Mouse (Mus musculus) embryonic fibroblast, embryonic 13.5 days (primary cell): Measurements from ENCODE around the gene Ccin. TPM values are rescaled to one million over a fixed set of nuclear protein-coding genes. Genes with fewer than 3 reads are reported as not detected.
A peak's percentile ranks its signal among the peaks of the same experiment; 100 is the strongest.

ENCODE experiments used
- H3K27ac ChIP-seq: 2 replicates; pipeline ENCODE4 v1.5.1; 2012; ENCODE audit warnings: low read length, control low read depth, inconsistent platforms; ENCODE audit not compliant: insufficient read depth
- H3K4me1 ChIP-seq: 2 replicates; pipeline ENCODE4 v1.6.1; 2011; ENCODE audit warnings: low read length; ENCODE audit not compliant: control insufficient read depth, insufficient read depth
- H3K4me3 ChIP-seq: 2 replicates; pipeline ENCODE4 v1.5.1; 2011; ENCODE audit warnings: mild to moderate bottlenecking, control low read depth, low read length; ENCODE audit not compliant: insufficient read depth
- CTCF ChIP-seq: IDR thresholded peaks from 2 replicates; pipeline ENCODE4 v1.5.1; 2011; ENCODE audit warnings: mild to moderate bottlenecking, control low read depth, low read length, moderate library complexity, borderline replicate concordance; ENCODE audit not compliant: insufficient read depth
- POLR2A ChIP-seq: IDR thresholded peaks from 2 replicates; pipeline ENCODE4 v1.6.1; 2011; ENCODE audit warnings: low read depth, mild to moderate bottlenecking, control low read depth, low read length, moderate library complexity
- polyA plus RNA-seq: library from polyadenylated mRNA; stranded (reverse); fragments of >200 nt; gene quantifications from 2 replicates; pipeline ENCODE4 v1.2.4, GENCODE M21; 2011; ENCODE audit warnings: low read depth; ENCODE audit not compliant: missing spikeins, insufficient read length

The Ccin gene
- polyA plus RNA-seq, 1 experiment, result 0.26 TPM

GRCm38 (mm10) chr4:44012376-44013367 lies 29.4 kb downstream of the Ccin start:
- H3K4me3 ChIP-seq, result peak overlapping the region; percentile 98
- TF ChIP-seq POLR2A (peak; percentile 90), CTCF (no peak)
- peak overlapping the region; percentile 81 for H3K27ac ChIP-seq
- peaks cover 17% of the 10 kb centered on the region for H3K4me1 ChIP-seq

GRCm38 (mm10) chr4:44013391-44014070 lies 30.2 kb downstream of the Ccin start:
- TF ChIP-seq CTCF (no peak), POLR2A (0 out of 2 replicates have a peak, but pooled peaks have one; percentile 3)
- H3K27ac ChIP-seq, result peak overlapping the region; percentile 53; the same call in 1 of the 2 replicates
- H3K4me3 ChIP-seq, result peak overlapping the region; percentile 97
- peaks cover 17% of the 10 kb centered on the region for H3K4me1 ChIP-seq

- peaks cover 17% of the 10 kb centered on the region for H3K4me1 ChIP-seq
- no peak overlapping the region for H3K4me3 ChIP-seq
- TF ChIP-seq CTCF (no peak), POLR2A (no peak)
- no peak overlapping the region for H3K27ac ChIP-seq
These were observed 32.8 kb downstream of the Ccin start for GRCm38 (mm10) chr4:44016071-44016470.

GRCm38 (mm10) chr4:44016791-44017190 lies 33.5 kb downstream of the Ccin start:
- Histone ChIP-seq H3K27ac (no peak overlapping the region), H3K4me3 (no peak overlapping the region), H3K4me1 (peaks cover 17% of the 10 kb centered on the region)
- TF ChIP-seq POLR2A (no peak), CTCF (no peak)

- H3K4me1 ChIP-seq, result no peaks in the 10 kb centered on the region
- H3K27ac ChIP-seq, result no peak overlapping the region
- no peak for TF ChIP-seq CTCF
- no peak overlapping the region for H3K4me3 ChIP-seq
These were observed 39.0 kb downstream of the Ccin start for GRCm38 (mm10) chr4:44022323-44022722.

GRCm38 (mm10) chr4:44022766-44023165 lies 39.5 kb downstream of the Ccin start:
- no peak overlapping the region for H3K27ac ChIP-seq
- H3K4me1 ChIP-seq, result no peaks in the 10 kb centered on the region
- no peak overlapping the region for H3K4me3 ChIP-seq
- TF ChIP-seq POLR2A, result no peak
- TF ChIP-seq CTCF, result no peak

- TF ChIP-seq CTCF (no peak), POLR2A (no peak)
- H3K4me3 ChIP-seq, result no peak overlapping the region
- no peaks in the 10 kb centered on the region for H3K4me1 ChIP-seq
- H3K27ac ChIP-seq, result no peak overlapping the region
These were observed 40.4 kb downstream of the Ccin start for GRCm38 (mm10) chr4:44023681-44024080.

- no peak overlapping the region for H3K27ac ChIP-seq
- no peaks in the 10 kb centered on the region for H3K4me1 ChIP-seq
- no peak for TF ChIP-seq POLR2A
- TF ChIP-seq CTCF, result no peak
- no peak overlapping the region for H3K4me3 ChIP-seq
These were observed 41.0 kb downstream of the Ccin start for GRCm38 (mm10) chr4:44024241-44024640.

- no peak overlapping the region for H3K4me3 ChIP-seq
- H3K4me1 ChIP-seq, result no peaks in the 10 kb centered on the region
- TF ChIP-seq CTCF (no peak), POLR2A (no peak)
- H3K27ac ChIP-seq, result no peak overlapping the region
These were observed 42.3 kb downstream of the Ccin start for GRCm38 (mm10) chr4:44025570-44025969.
